Mouse (Mus musculus): Measurements from ENCODE around the gene Mia.

DNA sequence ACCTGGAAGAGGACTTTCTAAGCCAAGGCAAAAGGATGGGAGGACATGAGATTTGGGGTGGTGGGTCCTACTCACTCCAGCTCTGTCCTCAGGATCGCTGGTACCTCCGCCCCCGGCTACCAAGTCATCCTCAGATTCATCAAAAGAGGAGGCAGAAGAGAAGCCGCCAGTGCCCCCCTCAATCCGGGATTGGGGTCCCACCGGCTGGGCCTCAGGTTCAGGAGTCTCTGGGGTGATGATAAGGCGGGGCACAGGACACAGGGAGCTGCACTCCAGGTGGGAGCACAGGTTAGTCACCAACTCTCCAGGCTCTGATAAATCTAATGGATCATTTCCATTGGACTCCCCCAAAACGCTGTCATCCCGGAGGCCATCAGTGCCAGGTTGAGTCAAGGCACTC lies 46.3 kb upstream of the Mia start:
- TF ChIP-seq EP300 (IDR thresholded peaks at IDR 0.05; ENCODE audit: low read depth) (no peak), CTCF (IDR thresholded peaks at IDR 0.05; ENCODE audit: low read depth) (no peak)
